Mouse (Mus musculus) CD4-positive naive resting alpha-beta T cell, adult 76 days (primary cell): ENCODE measurements around the gene Kif26a. TPM values are rescaled to one million over a fixed set of nuclear protein-coding genes. Genes with fewer than 3 reads are reported as not detected.

Experiments
- total RNA-seq: library from RNA; stranded (reverse); gene quantifications from one replicate; pipeline ENCODE4 v1.2.4, GENCODE M21; 2023

Gene Kif26a
- total RNA-seq = not detected

GRCm38 (mm10) chr12:112145875-112146651 is at the start of gene Kif26a:
Kif26a (plus strand) TSS chr12:112146208.

GRCm38 (mm10) chr12:112106541-112106971 is 39.5 kb upstream of the Kif26a start, which contains the start of gene Aspg:
Aspg (plus strand) TSS chr12:112106679.

Other genes starting within 250 kb of the Kif26a start
- 58.8 TPM for gene Ppp1r13b, start 238.1 kb upstream of the Kif26a start, total RNA-seq
- gene Atp5mpl, start 179.2 kb upstream of the Kif26a start, total RNA-seq = 200 TPM
- gene Tdrd9, start 174.6 kb upstream of the Kif26a start, total RNA-seq = not detected
- gene Rd3l, start 164.9 kb upstream of the Kif26a start, total RNA-seq = not detected
- gene Aspg, start 39.5 kb upstream of the Kif26a start, total RNA-seq = 0.53 TPM